Mouse (Mus musculus) kidney, adult 2 months (tissue): ENCODE data around the gene Senp3. TPM values are rescaled to one million over a fixed set of nuclear protein-coding genes. Genes with fewer than 3 reads are reported as not detected.
A peak's percentile ranks its signal among the peaks of the same experiment; 100 is the strongest.

Source experiments
- DNase-seq: peaks from one replicate; pipeline ENCODE4 v3.0.0; 2021
- H3K27ac ChIP-seq: fragments of 200-500 bp; 2 replicates; pipeline ENCODE4 v1.5.1; 2012; ENCODE audit warnings: low read depth, low read length, control low read depth, inconsistent platforms; ENCODE audit not compliant: insufficient read depth
- H3K27me3 ChIP-seq: fragments of 200-500 bp; replicated peaks from 2 replicates; pipeline ENCODE4 v1.6.1; 2012; ENCODE audit warnings: mild to moderate bottlenecking, moderate library complexity, low read length, inconsistent platforms; ENCODE audit not compliant: control insufficient read depth, insufficient read depth
- H3K36me3 ChIP-seq: fragments of 200-500 bp; 2 replicates; pipeline ENCODE4 v1.6.1; 2012; ENCODE audit warnings: mild to moderate bottlenecking, moderate library complexity, low read length, inconsistent platforms; ENCODE audit not compliant: control insufficient read depth, insufficient read depth
- H3K4me1 ChIP-seq: fragments of 200-500 bp; 2 replicates; pipeline ENCODE4 v1.6.1; 2011; ENCODE audit warnings: low read length; ENCODE audit not compliant: control insufficient read depth, insufficient read depth
- H3K4me3 ChIP-seq: fragments of 200-500 bp; 2 replicates; pipeline ENCODE4 v1.5.1; 2011; ENCODE audit warnings: mild to moderate bottlenecking, low read depth, low read length, control low read depth; ENCODE audit not compliant: insufficient read depth
- CTCF ChIP-seq: fragments of 200-500 bp; conservative IDR thresholded peaks from 2 replicates; pipeline ENCODE4 v1.5.1; 2011; ENCODE audit warnings: low read depth, mild to moderate bottlenecking, control low read depth, low read length, moderate library complexity, mixed read lengths; ENCODE audit not compliant: insufficient read depth, insufficient read length
- POLR2A ChIP-seq: fragments of 200-500 bp; IDR thresholded peaks from one replicate; pipeline ENCODE4 v1.6.1; 2011; ENCODE audit warnings: low read depth, low read length, control low read depth
- whole genome bisulfite sequencing: fragments of 180-500 bp; shearing (Covaris S2); methylation state at CpG from one replicate; pipeline ENCODE4 v1.1.7; 2018; 5-methylcytosine and 5-hydroxymethylcytosine counted together
- polyA plus RNA-seq: library from polyadenylated mRNA; depleted of rRNA; stranded (reverse); fragments of >200 nt; gene quantifications from 2 replicates; pipeline ENCODE4 v1.2.3, GENCODE M21; 2012

The Senp3 gene
- polyA plus RNA-seq, 1 experiment: 41.8 TPM

DNA sequence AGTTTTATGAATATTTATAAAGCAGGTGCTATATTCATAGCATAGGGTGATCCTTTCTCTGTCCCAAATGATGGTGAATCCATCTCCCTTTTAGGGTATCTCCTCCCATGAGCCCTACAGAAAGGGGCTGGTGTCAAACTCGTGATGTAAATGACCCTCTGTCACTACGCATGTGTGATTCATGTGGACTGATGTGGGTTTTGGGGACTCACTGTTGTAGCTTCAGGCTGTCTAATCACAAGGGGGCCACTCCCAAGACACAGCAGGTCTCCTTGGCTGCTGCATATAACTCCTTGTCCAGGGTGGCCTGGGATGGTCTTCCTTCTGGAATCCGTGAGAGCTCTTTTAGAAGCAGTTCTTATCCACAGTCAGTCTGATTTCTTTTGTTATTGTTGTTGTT lies 28.6 kb upstream of the Senp3 start:
- no peaks in the 10 kb centered on the region for H3K27me3 ChIP-seq
- no peak overlapping the region for H3K27ac ChIP-seq
- no peaks in the 10 kb centered on the region for H3K36me3 ChIP-seq
- TF ChIP-seq CTCF (no peak), POLR2A (no peak)
- H3K4me3 ChIP-seq: no peak overlapping the region
- DNase-seq: no peak
- WGBS: 84% methylated on average over 3 of the region's 3 CpGs
- peaks cover 26% of the 10 kb centered on the region; the same call in 1 of the 2 replicates for H3K4me1 ChIP-seq

DNA sequence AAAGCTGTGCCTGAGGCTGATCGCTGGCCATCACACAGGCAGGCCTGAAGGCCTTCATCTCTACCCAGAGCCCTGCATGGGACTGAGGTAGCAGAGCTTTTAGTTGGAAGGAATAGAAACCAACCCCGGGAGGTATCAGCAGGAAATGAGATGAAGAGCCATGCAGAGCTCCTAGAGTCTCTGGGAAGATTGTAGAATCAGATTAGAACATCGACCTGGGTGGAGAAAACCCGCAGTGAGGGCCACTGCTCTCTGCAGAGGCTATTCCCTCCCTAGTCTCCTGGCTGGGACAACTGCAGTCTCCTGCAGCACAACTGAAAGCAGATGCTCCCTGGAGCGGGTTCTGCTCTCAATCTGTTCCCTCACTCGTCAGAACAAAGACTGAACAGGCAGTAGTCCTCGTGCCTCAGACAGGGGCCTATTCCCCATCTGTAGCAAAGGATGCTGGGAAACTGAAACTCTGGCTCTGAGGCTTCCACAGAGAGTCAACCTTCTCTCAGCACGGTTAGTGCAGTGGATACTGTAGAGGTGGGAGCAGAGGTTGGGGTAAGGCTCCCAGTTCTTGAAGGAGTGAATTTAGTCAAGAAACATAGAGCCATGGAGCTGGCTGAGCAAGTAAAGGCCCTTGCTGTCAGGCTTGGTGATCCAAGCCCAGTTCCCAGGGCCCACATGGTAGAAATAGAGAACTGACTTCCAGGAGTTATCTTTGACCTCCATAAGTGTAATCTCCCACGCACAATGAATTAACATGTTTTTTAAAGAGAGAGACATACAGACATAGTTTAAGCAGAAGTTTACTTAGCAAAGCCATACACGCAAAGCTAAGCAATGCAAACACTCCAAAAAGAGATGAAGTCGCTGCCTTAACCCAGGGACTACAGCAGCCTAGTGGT lies 27.9 kb upstream of the Senp3 start:
- Histone ChIP-seq H3K4me1 (peaks cover 20% of the 10 kb centered on the region; the same call in 1 of the 2 replicates), H3K27me3 (no peaks in the 10 kb centered on the region), H3K36me3 (no peaks in the 10 kb centered on the region), H3K27ac (no peak overlapping the region), H3K4me3 (no peak overlapping the region)
- 70% methylated on average over 11 of the region's 11 CpGs for WGBS
- DNase-seq: no peak
- TF ChIP-seq POLR2A (no peak), CTCF (no peak)

DNA sequence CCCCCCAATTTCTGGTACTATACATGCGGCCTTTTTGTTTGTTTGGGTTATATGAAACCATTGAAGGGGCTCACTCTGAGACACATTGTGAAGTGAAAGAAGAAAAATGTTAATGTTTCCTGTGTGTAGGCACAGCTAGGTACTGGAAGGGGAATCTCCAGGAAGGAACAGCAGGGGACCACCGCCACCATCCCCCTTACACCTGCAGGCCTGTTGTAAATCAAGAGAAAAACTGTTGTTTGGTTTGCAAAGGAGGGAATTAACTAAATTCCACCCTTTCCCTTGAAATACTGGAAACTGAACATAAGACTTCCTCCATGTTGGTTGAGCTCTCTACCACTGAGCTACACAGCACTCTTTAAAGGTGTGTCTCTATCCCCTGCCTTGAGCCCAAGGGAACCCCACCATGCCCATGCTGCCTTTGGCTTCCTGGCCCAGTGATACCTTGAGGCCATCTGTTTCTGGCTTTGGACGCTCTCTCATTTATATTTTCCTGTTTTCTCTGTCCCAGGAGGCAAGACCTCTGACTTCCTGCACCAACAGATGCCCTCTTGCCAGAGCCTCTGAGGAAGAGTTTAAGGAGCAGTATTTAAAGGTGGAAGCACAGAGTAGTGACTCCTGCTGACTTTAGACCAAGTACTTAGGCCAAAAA lies 26.9 kb upstream of the Senp3 start:
- WGBS: 82% methylated on average over 3 of the region's 3 CpGs
- TF ChIP-seq CTCF: no peak
- TF ChIP-seq POLR2A: no peak
- Histone ChIP-seq H3K4me3 (no peak overlapping the region), H3K27ac (no peak overlapping the region), H3K36me3 (no peaks in the 10 kb centered on the region), H3K4me1 (peaks cover 17% of the 10 kb centered on the region; the same call in 1 of the 2 replicates), H3K27me3 (no peaks in the 10 kb centered on the region)
- no peak for DNase-seq

DNA sequence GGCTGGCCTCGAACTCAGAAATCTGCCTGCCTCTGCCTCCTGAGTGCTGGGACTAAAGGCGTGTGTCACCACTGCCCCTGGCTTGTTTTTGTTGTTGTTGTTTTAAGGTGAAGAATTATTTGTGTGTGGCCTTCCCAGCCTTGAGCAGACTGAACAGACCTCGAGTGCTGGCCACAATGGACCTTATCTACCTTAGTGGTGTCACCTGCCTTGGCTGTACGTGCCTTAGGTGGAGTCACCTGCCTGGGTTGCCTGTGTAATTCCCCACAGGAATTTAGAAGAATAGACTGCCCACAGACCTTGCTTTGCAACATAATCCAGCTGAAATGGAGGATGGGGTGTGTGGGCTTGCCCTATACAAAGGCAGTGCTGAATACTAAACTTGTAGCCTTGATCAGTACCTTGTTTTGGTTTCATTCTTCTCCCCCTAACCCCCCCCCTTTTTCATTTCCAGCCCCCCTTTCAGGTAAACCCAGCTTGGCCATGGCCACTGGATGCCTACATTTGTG lies 26.0 kb upstream of the Senp3 start:
- Histone ChIP-seq H3K27ac (no peak overlapping the region), H3K4me1 (peaks cover 14% of the 10 kb centered on the region; the same call in 1 of the 2 replicates), H3K27me3 (no peaks in the 10 kb centered on the region), H3K4me3 (no peak overlapping the region), H3K36me3 (no peaks in the 10 kb centered on the region)
- WGBS: 93% methylated on average over 4 of the region's 4 CpGs
- DNase-seq: no peak
- TF ChIP-seq CTCF (no peak), POLR2A (no peak)

DNA sequence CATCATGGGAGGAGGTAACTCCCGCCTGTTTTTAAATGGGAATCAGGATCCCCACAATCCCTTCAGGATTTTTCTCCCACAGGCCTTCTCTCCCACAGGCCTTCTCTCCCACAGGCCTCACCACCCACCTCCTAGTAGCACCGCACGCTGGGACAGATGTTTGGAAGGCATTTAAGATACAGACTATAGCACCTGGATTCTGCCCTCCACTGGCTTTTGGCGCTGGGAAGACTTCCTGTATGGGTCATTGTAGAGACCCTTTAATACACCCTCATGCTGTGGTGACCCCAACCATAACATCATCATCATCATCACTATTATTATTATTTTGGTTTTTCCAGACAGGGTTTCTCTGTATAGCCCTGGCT lies 25.6 kb upstream of the Senp3 start:
- DNase-seq: no peak
- Histone ChIP-seq H3K4me1 (peaks cover 14% of the 10 kb centered on the region; the same call in 1 of the 2 replicates), H3K36me3 (no peaks in the 10 kb centered on the region), H3K27me3 (no peaks in the 10 kb centered on the region), H3K4me3 (no peak overlapping the region), H3K27ac (no peak overlapping the region)
- 92% methylated on average over 4 of the region's 4 CpGs for WGBS
- TF ChIP-seq CTCF: no peak
- TF ChIP-seq POLR2A: no peak

DNA sequence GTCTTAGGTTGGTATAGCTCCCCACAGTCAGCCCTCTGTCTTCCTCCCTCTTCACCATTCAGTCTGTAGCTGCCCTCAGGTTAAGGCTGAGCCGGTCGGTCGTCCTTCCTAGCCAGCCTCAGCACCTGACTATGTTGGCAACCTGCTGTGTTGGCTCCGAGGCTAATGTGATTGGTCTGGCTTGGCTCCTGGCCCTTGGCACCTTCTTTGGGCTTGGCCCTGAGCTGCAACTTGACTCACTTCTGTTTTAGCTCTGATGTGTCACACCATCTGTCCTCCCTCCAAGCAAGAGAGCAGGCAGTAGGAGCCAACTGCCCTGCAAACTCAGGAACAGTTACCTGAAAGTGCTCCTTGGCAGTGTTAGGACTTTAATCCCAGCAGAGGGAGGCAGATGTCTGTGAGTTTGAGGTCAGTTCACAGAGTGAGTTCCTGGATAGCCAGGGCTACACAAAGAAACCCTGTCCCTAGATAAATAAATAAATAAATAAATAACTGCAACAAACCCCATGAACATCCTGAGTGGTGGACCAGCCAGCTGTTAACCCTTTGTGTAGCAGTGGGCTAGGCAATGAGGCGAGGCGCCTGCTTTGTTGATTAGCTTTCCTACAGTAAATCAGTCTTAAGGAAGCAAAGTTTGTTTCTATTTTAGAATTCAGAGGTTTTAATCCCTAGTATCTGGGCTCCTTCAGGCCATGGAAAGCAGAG lies 25.0 kb upstream of the Senp3 start:
- TF ChIP-seq POLR2A (no peak), CTCF (no peak)
- peak; percentile 95 for DNase-seq
- H3K4me1 ChIP-seq: peaks cover 14% of the 10 kb centered on the region; the same call in 1 of the 2 replicates

DNA sequence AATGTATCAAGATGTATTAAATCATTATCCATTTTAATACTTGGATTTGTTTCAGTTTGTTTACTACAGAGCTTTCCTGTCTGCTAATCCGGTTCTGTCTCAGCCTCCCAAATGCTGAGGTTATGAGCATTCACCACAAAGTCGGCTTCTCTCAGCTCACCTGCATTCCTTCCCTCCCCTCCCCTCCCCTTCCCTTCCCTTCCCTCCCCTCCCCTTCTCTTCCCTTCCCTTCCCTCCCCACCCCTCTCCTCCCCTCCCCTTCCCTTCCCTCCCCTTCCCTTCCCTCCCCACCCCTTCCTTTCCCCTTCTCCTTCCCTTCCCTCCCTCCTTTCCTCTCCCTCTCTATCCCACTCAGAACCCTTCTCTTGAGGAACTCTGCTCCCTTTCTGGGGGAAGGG lies 22.7 kb upstream of the Senp3 start:
- Histone ChIP-seq H3K4me1 (peaks cover 14% of the 10 kb centered on the region; the same call in 1 of the 2 replicates), H3K36me3 (no peaks in the 10 kb centered on the region), H3K27ac (no peak overlapping the region), H3K27me3 (no peaks in the 10 kb centered on the region), H3K4me3 (no peak overlapping the region)
- no peak for TF ChIP-seq CTCF
- no peak for TF ChIP-seq POLR2A
- DNase-seq: no peak
- WGBS: 14% methylated on average over 2 of the region's 2 CpGs

More for the DNA sequence above, 25.0 kb upstream of the Senp3 start:
- no peaks in the 10 kb centered on the region for H3K27me3 ChIP-seq
- H3K4me3 ChIP-seq: no peak overlapping the region
- no peaks in the 10 kb centered on the region for H3K36me3 ChIP-seq
- H3K27ac ChIP-seq: peak overlapping the region; percentile 72
- WGBS: 45% methylated on average over 6 of the region's 6 CpGs
